Mouse (Mus musculus) heart, embryonic 16.5 days (tissue): ENCODE data around the gene Pigo. TPM values are rescaled to one million over a fixed set of nuclear protein-coding genes. Genes with fewer than 3 reads are reported as not detected.

Experiments
- ATAC-seq: fragments of 200-750 bp; cut with Nextera tagmentation; replicated peaks from 2 replicates; pipeline ENCODE4 v1.8.0; 2017; ENCODE audit warnings: moderate number of reproducible peaks; ENCODE audit not compliant: insufficient read depth, low FRiP score; ENCODE audit errors: extremely low read depth
- H3K27ac ChIP-seq: fragments of 300-500 bp; sonication (generic); 2 replicates; pipeline ENCODE4 v1.5.1; 2014; ENCODE audit warnings: mild to moderate bottlenecking, low read length, control low read depth, moderate library complexity
- H3K27me3 ChIP-seq: fragments of 300-500 bp; sonication (generic); 2 replicates; pipeline ENCODE4 v1.6.1; 2014; ENCODE audit warnings: low read length, mixed read lengths; ENCODE audit not compliant: control insufficient read depth, insufficient read depth
- H3K36me3 ChIP-seq: fragments of 300-500 bp; sonication (generic); 2 replicates; pipeline ENCODE4 v1.6.1; 2014; ENCODE audit not compliant: control insufficient read depth, insufficient read depth
- H3K4me1 ChIP-seq: fragments of 300-500 bp; sonication (generic); 2 replicates; pipeline ENCODE4 v1.6.1; 2014; ENCODE audit warnings: low read length, mixed read lengths; ENCODE audit not compliant: control insufficient read depth, insufficient read depth
- H3K4me2 ChIP-seq: fragments of 300-500 bp; sonication (generic); 2 replicates; pipeline ENCODE4 v1.6.1; 2014; ENCODE audit warnings: low read depth, mild to moderate bottlenecking, control low read depth, low read length
- H3K4me3 ChIP-seq: fragments of 300-500 bp; sonication (generic); 2 replicates; pipeline ENCODE4 v1.5.1; 2014; ENCODE audit warnings: mild to moderate bottlenecking, control low read depth, low read length
- H3K9ac ChIP-seq: fragments of 300-500 bp; sonication (generic); 2 replicates; pipeline ENCODE4 v1.6.1; 2014; ENCODE audit warnings: low read length, control low read depth
- H3K9me3 ChIP-seq: fragments of 300-500 bp; sonication (generic); replicated peaks from 2 replicates; pipeline ENCODE4 v1.6.1; 2016; ENCODE audit warnings: low read length; ENCODE audit not compliant: control insufficient read depth
- WGBS: fragments of 180-500 bp; shearing (Covaris S2); extraction: QIAGEN DNeasy Blood & Tissue Kit; methylation state at CpG from one replicate; pipeline ENCODE4 v1.1.7; 2014; 5-methylcytosine and 5-hydroxymethylcytosine counted together
- polyA plus RNA-seq: library from polyadenylated mRNA; unstranded; fragments of >200 nt; fragmentation: Nextera tagmentation; extraction: Ambion mirVana; gene quantifications from 2 replicates; pipeline ENCODE4 v1.2.1, GENCODE M21; 2015

The Pigo gene
- polyA plus RNA-seq, 1 experiment from 2014 or later = 15.8 TPM

GRCm38 (mm10) chr4:43019176-43019575, 6.4 kb downstream of the Pigo start:
- Histone ChIP-seq H3K27me3 (no peaks in the 10 kb centered on the region), H3K27ac (no peak overlapping the region), H3K4me3 (no peak overlapping the region), H3K36me3 (peaks cover 38% of the 10 kb centered on the region), H3K4me2 (no peak overlapping the region), H3K9me3 (no peaks in the 10 kb centered on the region), H3K9ac (no peak overlapping the region), H3K4me1 (no peaks in the 10 kb centered on the region)
- ATAC-seq = no peak
- 91% methylated on average over 10 of the region's 10 CpGs for WGBS

GRCm38 (mm10) chr4:43018156-43018555, 7.5 kb downstream of the Pigo start:
- Histone ChIP-seq H3K4me2 (no peak overlapping the region), H3K9ac (no peak overlapping the region), H3K4me3 (no peak overlapping the region), H3K27ac (no peak overlapping the region), H3K36me3 (peaks cover 34% of the 10 kb centered on the region), H3K27me3 (no peaks in the 10 kb centered on the region), H3K4me1 (no peaks in the 10 kb centered on the region), H3K9me3 (no peaks in the 10 kb centered on the region)
- 86% methylated on average over 4 of the region's 4 CpGs for WGBS
- no peak for ATAC-seq

- H3K27ac ChIP-seq = no peak overlapping the region
- no peak for ATAC-seq
These were observed 13.5 kb downstream of the Pigo start for GRCm38 (mm10) chr4:43012091-43012490.

GRCm38 (mm10) chr4:43010161-43011038, 15.2 kb downstream of the Pigo start, which contains the start of gene Fancg:
TSS of gene Fancg (minus strand) at chr4:43010506.
- peak; percentile 89 for ATAC-seq
- H3K36me3 ChIP-seq = 0 out of 2 replicates have a peak, but pooled peaks cover 3% of the 10 kb centered on the region
- H3K9ac ChIP-seq = peak within 1 kb of the TSS; percentile 77
- H3K9me3 ChIP-seq = no peaks in the 10 kb centered on the region
- WGBS = under 1% methylated on average over 37 of the region's 37 CpGs
- peak within 1 kb of the TSS; percentile 39; the same call in 1 of the 2 replicates for H3K27ac ChIP-seq
- peaks cover 8% of the 10 kb centered on the region for H3K4me1 ChIP-seq
- H3K4me2 ChIP-seq = peak within 1 kb of the TSS; percentile 66
- H3K27me3 ChIP-seq = no peaks in the 10 kb centered on the region
- H3K4me3 ChIP-seq = peak within 1 kb of the TSS; percentile 88

More at GRCm38 (mm10) chr4:43012091-43012490, 13.5 kb downstream of the Pigo start:
- H3K9me3 ChIP-seq = no peaks in the 10 kb centered on the region
- no peak overlapping the region for H3K4me3 ChIP-seq
- H3K36me3 ChIP-seq = 0 out of 2 replicates have a peak, but pooled peaks cover under 1% of the 10 kb centered on the region
- peaks cover 8% of the 10 kb centered on the region for H3K4me1 ChIP-seq
- H3K4me2 ChIP-seq = no peak overlapping the region
- WGBS = 98% methylated on average over 1 of the region's 1 CpGs
- no peaks in the 10 kb centered on the region for H3K27me3 ChIP-seq
- H3K9ac ChIP-seq = no peak overlapping the region

- Histone ChIP-seq H3K4me2 (no peak overlapping the region), H3K27me3 (no peaks in the 10 kb centered on the region), H3K27ac (no peak overlapping the region), H3K4me1 (peaks cover 10% of the 10 kb centered on the region), H3K4me3 (no peak overlapping the region), H3K36me3 (0 out of 2 replicates have a peak, but pooled peaks cover 7% of the 10 kb centered on the region), H3K9ac (no peak overlapping the region), H3K9me3 (no peaks in the 10 kb centered on the region)
- WGBS = 66% methylated on average over 2 of the region's 2 CpGs
- no peak for ATAC-seq
These were observed 19.9 kb downstream of the Pigo start for GRCm38 (mm10) chr4:43005765-43006164.

- 92% methylated on average over 3 of the region's 3 CpGs for WGBS
- Histone ChIP-seq H3K4me1 (peaks cover 10% of the 10 kb centered on the region), H3K4me2 (no peak overlapping the region), H3K27me3 (no peaks in the 10 kb centered on the region), H3K4me3 (no peak overlapping the region), H3K27ac (no peak overlapping the region), H3K9ac (no peak overlapping the region), H3K9me3 (no peaks in the 10 kb centered on the region), H3K36me3 (0 out of 2 replicates have a peak, but pooled peaks cover 7% of the 10 kb centered on the region)
- ATAC-seq = no peak
These were observed 20.7 kb downstream of the Pigo start for GRCm38 (mm10) chr4:43004951-43005350.

- H3K9me3 ChIP-seq = no peaks in the 10 kb centered on the region
- H3K27me3 ChIP-seq = no peaks in the 10 kb centered on the region
- WGBS = 71% methylated on average over 12 of the region's 12 CpGs
- 0 out of 2 replicates have a peak, but pooled peaks cover 7% of the 10 kb centered on the region for H3K36me3 ChIP-seq
- H3K4me3 ChIP-seq = no peak overlapping the region
- peaks cover 14% of the 10 kb centered on the region for H3K4me1 ChIP-seq
- no peak for ATAC-seq
- no peak overlapping the region for H3K4me2 ChIP-seq
- H3K27ac ChIP-seq = no peak overlapping the region
- H3K9ac ChIP-seq = no peak overlapping the region
These were observed 22.7 kb downstream of the Pigo start for GRCm38 (mm10) chr4:43002756-43003439.

- H3K9ac ChIP-seq = no peak overlapping the region
- peak overlapping the region; percentile 88; the same call in 1 of the 2 replicates for H3K27ac ChIP-seq
- ATAC-seq = no peak
- H3K9me3 ChIP-seq = no peaks in the 10 kb centered on the region
- no peaks in the 10 kb centered on the region for H3K27me3 ChIP-seq
- H3K36me3 ChIP-seq = 0 out of 2 replicates have a peak, but pooled peaks cover 4% of the 10 kb centered on the region
- no peak overlapping the region for H3K4me2 ChIP-seq
- 87% methylated on average over 2 of the region's 2 CpGs for WGBS
- H3K4me3 ChIP-seq = no peak overlapping the region
- peaks cover 23% of the 10 kb centered on the region for H3K4me1 ChIP-seq
These were observed 24.3 kb downstream of the Pigo start for GRCm38 (mm10) chr4:43001272-43001671.
